Mouse (Mus musculus) embryonic facial prominence, embryonic 13.5 days (tissue): ENCODE results near the gene Ppme1. TPM values are rescaled to one million over a fixed set of nuclear protein-coding genes. Genes with fewer than 3 reads are reported as not detected.

Source experiments
- polyA plus RNA-seq: library from polyadenylated mRNA; unstranded; fragments of >200 nt; fragmentation: Nextera tagmentation; extraction: Ambion mirVana; gene quantifications from 2 replicates; pipeline ENCODE4 v1.2.1, GENCODE M21; 2015

Gene Ppme1
- polyA plus RNA-seq, 1 experiment from 2014 or later: 51.7 TPM

Other genes with a start within 250 kb of the Ppme1 start
- gene Lipt2, start 213.0 kb downstream of the Ppme1 start, polyA plus RNA-seq: 24.0 and 26.8 TPM in 2 replicates
- 16.2 and 19.7 TPM in 2 replicates for gene Kcne3, start 195.8 kb downstream of the Ppme1 start, polyA plus RNA-seq
- gene Pgm2l1, start 144.9 kb downstream of the Ppme1 start, polyA plus RNA-seq: 6.8 and 8.2 TPM in 2 replicates
- gene P4ha3, start 86.8 kb downstream of the Ppme1 start, polyA plus RNA-seq: 23.6 and 32.6 TPM in 2 replicates
- gene C2cd3, start 74 bp downstream of the Ppme1 start, polyA plus RNA-seq: 30.2 and 32.0 TPM in 2 replicates
- not detected in 2 replicates for gene Ucp3, start 100.7 kb upstream of the Ppme1 start, polyA plus RNA-seq
- gene Ucp2, start 121.0 kb upstream of the Ppme1 start, polyA plus RNA-seq: 159 and 170 TPM in 2 replicates
- gene Dnajb13, start 142.7 kb upstream of the Ppme1 start, polyA plus RNA-seq: 0.18 and 0.26 TPM in 2 replicates
- 17.6 and 18.8 TPM in 2 replicates for gene Coa4, start 164.8 kb upstream of the Ppme1 start, polyA plus RNA-seq
- gene Rab6a, start 235.1 kb upstream of the Ppme1 start, polyA plus RNA-seq: 98.9 and 100 TPM in 2 replicates
- 73.9 and 74.6 TPM in 2 replicates for gene Mrpl48, start 236.0 kb upstream of the Ppme1 start, polyA plus RNA-seq